Mouse (Mus musculus): Measurements from ENCODE around the gene Ssrp1.

- TF ChIP-seq POLR2A (IDR thresholded peaks at IDR 0.05; ENCODE audit: control insufficient read depth, extremely low read depth, insufficient read depth, low read length, poor library complexity) (no peak), CTCF (IDR thresholded peaks at IDR 0.05; ENCODE audit: borderline replicate concordance, control insufficient read depth, extremely low read depth, insufficient read depth, low read length, poor library complexity) (no peak)
Observed at GRCm38 (mm10) chr2:85012679-85013078, 24.4 kb upstream of the Ssrp1 start.
